Mouse (Mus musculus) layer of hippocampus, postnatal 36 days (tissue): ENCODE data around the gene Ext2. TPM values are rescaled to one million over a fixed set of nuclear protein-coding genes. Genes with fewer than 3 reads are reported as not detected.
A peak's percentile ranks its signal among the peaks of the same experiment; 100 is the strongest.

Source experiments
- DNase-seq, 2 experiments: peaks; one replicate each; pipeline ENCODE4 v3.0.0; 2022
- total RNA-seq, 2 experiments: library from RNA; stranded (reverse); gene quantifications; 2 replicates each; pipeline ENCODE4 v1.2.3; 2021

Ext2 gene
- total RNA-seq, 2 experiments from 2014 or later: 49.6 to 55.9 TPM

DNA sequence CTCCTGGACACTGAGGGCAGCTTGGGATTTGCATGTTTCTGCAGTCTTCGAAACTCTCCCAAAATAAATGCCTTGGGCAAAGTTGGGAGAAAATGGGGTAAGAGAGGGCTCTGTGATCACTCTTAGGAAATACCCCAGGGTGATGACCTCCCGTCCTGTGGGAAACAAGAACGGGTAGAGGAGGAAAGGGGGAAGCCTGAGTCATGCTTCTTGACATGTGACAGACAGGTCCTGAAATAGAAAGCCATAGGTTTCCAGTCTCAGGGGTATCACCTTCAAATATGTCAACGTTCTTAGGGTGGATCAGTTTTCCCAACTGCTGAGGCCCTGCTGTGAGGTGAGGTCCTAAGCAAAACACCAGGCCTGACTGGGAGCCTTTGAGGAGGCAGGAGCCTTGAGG lies 46.9 kb downstream of the Ext2 start:
- no peak for DNase-seq

DNA sequence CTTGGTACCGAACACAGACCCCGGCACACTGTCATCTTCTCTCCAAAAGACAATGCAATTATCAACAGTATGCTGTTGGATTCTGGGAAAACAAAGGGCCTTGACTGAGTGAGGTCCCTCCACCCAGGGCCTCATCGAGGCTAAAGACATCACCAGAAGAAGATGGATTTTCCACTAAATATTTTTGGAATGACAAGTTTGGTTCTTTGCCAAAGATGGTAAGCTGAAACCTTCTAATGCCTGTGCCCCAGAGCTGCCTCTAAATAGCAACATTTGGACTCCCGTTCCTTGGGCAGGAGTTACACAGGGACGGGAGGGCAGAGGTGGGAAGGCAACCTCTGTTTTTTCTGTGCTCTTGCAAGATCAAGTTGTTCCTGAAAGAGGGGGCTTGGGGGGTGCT lies 47.4 kb downstream of the Ext2 start:
- DNase-seq: no peak

DNA sequence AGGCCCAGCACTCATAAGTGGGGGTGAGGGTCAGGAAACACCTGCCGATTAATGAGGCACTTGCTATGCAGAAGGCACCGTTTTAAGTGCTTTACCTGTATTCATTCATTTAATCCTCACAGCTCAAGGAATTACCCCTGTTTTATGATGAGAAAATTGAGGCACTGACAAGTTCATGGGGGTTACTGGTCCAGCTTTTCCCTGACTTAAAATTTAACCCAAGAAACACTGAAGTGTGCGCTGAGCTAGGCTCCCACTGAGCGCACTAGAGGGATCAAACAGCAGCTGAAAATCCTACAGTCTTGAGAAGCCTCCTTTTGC lies 49.6 kb downstream of the Ext2 start:
- no peak for DNase-seq

DNA sequence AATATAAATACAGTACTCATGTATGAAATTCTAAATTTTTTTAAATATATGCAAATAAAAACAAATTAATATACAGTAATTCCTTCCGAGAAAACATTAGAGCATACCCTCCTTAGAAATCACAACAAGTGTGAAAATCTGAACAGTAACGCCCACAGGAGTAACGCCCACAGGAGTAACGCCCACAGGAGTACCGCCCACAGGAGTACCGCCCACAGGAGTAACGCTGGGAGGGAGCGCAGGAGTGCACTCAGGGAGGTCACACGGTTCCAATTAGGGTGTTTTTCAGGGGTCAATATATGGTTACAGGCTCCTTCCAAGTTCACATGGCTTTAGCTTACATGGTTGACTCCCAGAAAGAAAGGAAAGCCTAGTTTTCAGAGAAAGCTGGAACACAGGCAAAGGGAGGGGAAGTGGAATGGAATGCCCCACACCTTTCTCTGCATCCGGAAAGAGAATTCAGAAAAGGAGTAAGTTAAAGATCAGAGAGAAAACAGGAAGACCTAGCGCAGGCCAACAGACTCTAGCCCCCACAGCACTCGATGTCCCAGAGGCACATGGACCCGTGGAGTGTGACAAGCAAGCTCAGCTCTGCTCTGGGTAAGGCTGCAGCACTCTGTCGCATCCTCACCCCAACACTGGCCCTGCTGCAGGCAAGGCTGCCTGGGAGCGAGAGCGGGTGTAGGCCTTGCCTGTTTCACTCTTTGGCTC lies 50.2 kb downstream of the Ext2 start:
- no peak for DNase-seq

DNA sequence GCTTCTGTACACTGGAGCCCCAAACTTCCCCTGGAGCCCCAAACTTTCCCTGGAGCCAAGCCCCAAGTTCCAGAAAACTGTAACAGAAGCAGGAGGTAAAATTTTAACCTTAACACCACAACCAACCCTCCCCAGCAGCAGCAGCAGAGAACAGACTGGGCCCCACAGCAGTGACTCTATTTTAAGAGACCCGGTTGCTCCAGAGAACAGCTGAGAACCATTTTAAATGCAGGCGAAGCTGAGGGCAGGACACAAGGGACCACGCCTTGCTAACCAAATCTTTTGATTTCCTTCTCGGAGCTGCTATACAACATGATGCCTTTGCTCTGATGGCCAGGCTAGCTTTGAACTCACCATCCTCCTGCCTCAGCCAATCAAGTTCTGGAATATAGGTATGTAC lies 51.5 kb downstream of the Ext2 start:
- DNase-seq: no peak

DNA sequence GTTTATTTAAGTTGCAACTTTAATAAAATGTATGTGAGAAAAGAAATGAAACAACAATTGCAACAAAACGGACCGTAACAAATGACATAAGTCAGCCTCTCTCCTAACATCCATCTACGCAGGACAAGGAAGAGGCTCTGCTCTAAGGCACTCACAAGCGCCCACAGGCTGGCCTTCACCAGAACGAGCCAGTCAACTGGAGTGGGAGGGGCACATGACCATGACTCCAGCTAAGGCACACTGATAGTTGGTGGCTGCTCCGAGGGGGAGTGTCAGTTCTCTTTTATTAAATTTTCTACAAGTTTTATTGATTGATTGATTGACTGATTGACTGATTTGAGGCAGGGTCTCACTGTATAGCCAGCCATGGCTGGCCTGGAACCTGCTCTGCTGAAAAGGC lies 52.5 kb downstream of the Ext2 start:
- DNase-seq: no peak

DNA sequence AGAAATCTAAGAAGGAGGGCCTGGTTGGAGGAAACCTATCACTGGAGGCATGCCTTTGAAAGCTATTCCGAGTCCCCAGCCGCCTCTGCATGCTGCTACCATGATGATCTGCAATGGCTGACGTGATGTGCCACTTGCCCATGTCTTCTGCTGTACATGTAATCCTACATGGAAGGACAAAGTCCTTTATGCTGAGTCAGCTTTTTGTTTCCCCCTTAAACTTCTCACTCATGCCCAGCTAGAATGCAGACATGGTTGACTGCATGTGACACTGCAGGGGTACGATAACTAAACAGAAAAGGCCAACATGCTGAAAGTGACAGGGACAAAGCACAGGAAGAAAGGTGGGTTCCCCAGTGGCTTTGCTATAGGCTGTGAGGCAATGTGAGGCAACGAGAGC lies 56.6 kb downstream of the Ext2 start:
- no peak for DNase-seq

DNA sequence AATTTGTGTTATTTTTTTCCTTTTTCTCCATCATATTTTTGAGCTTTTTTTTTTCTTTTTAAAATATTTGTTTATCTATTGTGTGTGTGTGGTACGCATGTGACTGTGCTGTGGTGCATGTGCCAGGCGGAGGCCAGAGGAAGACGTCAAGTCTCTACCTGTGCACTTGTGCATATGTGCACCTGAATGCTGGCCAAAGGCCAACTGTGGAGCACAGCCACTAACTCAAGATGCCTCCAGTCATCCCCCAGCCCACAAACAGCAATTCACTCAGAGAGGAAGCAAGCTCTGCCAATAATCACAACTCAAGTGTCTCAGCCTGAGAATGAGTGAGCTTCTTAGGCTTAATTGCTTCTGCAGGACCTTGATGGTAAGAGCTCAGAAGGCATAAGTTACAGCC lies 58.2 kb downstream of the Ext2 start:
- no peak for DNase-seq

DNA sequence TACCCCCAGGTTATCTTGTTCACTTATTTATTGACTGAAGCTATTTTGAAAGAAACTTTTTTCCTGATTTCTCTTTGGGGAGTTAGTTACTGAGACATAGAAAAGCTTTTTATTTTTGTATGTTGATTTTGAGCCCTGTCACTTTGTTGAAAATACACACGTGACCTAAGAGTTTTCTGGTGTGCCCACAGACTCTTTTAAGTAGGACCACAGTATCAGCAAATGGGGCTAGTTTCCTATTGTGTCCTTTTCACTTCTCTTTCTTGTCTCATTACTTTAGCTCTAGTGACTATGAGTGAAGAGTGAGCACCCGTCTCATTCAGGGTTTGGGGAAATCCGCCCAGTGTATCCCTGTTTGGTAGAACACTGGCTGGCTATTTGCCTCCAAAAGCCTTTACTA lies 62.0 kb downstream of the Ext2 start:
- no peak for DNase-seq

DNA sequence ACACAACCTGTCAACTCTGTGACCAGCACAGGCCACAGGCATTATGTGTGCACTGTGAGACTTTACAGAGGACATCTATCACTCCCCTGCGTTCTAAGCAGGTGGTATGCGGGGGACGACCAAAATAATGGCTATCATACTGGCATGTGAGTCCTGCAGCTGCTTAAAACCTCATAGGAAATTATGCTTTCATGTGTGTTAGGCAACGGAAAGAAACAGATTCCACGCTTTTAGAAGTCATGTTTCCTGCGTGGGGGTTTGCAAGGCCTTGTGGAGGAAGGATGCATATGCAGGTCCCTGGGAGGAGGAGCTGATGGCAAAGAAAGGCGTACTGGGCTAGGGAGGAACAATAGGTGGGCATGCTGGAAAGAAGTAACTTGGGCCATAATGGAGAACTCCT lies 63.2 kb downstream of the Ext2 start:
- no peak for DNase-seq

DNA sequence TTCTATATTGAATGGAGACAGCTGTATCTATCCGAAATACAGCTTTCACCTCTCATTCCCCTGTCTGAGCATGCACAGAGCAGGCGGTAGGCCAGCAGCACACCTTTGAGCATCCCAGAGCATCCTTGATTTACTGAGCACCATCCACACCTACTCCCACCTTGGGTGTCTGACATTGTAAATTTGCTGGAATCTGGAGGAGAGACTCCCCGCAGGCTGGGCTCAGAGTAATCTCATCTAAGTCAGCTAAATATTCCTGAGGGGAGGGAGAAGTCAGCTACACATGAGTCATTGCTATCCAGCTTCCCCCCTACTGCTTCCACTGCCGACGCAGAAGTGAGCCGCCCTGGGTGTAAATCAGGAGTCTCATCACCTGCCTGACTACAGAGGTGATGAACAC lies 64.1 kb downstream of the Ext2 start:
- DNase-seq: no peak

DNA sequence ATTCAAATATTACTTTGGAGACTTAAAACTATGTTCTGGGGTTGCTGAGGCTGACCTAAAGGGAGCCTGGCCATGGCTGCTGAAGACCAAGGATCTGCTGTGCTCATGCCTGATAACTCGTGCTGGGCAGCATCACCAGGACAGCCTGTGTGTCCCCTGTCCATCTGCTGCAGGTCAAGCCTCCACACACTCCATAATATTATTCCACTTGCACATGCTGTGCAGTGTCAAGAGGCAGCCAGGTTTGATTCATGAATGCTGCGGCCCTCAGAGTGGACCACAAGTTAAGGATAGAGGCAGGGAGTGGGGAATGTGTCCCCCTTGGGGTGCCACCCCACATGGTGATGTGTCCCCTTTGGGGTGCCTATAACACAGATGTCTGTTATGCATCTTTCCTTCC lies 68.0 kb downstream of the Ext2 start:
- no peak for DNase-seq

DNA sequence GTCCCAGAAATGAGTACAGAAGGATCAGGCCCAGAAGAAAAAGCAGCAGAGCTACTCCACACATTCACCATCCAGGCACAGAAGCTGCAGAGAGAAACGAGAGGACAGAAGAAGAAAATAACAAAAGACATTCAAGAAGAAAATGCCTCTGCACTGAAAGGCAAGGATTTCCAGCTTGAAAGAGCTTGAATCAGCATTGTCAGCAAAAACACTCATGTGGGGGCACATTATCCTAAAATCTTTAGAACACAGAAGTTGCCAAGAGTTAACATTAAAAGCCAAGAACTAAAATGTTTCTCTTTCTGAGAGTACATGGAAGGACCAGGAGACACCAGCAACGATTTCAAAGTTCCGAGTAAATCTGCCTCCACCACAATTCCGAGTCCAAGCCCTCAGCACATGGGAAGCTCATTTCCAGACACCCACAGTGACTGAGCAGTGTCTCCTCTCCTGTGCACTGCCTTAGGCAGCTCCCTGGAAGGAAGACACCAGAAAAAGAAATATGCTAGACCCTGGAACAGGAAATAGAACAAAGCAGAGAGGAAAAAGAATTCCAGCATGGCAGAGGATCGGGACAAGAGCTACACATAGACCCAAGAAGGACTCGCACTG lies 69.1 kb downstream of the Ext2 start:
- DNase-seq: no peak

DNA sequence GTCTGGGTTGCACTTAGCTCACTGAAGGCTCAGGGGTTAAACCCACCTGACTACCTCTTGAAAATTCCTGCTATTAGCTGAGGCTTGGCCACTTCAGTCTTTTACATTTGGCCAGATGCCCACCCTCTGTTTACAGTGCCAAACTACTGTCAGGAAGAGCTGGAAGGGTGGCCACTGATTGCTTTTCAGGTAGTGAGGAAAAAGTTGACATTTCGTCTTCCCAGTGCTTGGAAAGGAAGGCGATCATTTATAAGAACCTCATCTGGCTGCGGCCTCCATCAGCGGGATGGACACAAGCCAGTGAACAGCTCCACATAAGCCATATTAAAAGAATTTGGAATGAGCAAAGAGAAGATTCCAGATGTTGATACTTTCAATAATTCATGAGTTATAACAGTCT lies 72.7 kb downstream of the Ext2 start:
- DNase-seq: no peak

DNA sequence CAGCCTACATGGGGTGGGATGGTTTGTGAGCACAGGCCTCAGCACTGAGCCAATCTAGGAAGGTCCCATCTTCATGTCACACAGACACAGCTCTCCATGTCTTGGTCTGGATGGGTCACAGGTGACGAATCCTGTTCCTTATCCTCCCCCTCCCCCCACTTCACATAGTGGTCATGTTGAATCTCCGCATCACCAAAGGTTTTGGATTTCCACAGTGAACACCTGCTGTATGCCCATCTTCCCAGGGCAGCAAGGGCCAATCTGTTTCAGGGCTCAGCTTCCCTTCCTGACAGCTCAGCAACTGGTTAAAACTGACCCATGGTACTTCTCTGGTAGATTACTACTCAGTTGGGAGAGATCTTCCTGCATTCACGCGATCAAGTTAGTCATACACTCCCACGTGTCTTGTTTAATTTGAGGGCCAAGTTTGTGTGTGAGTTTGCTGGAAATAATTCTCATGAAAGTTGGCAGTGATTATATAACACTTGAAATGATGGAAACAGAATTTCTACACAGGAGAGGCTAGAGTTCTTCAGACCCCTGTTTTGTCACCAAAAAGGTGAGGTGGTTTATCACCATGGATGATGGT lies 74.7 kb downstream of the Ext2 start:
- no peak for DNase-seq

DNA sequence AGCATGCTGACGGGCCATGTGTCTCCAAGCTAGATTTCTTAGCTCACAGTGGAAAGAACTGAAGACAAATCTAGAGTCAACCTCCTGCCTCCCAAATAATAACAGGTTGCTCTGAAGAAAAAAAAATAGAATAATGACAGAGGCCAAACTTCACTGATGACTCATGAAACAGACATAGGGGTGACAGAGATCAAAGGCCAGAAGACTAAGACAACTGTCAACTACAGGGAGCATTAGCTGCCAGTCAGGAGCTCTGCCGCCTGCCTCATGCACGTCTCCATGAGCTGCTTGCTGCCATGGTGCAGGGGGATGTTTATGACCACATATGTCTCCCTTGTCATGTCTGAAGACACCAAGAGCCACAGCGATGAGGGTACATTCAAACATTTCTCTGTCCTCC lies 75.7 kb downstream of the Ext2 start:
- no peak for DNase-seq

DNA sequence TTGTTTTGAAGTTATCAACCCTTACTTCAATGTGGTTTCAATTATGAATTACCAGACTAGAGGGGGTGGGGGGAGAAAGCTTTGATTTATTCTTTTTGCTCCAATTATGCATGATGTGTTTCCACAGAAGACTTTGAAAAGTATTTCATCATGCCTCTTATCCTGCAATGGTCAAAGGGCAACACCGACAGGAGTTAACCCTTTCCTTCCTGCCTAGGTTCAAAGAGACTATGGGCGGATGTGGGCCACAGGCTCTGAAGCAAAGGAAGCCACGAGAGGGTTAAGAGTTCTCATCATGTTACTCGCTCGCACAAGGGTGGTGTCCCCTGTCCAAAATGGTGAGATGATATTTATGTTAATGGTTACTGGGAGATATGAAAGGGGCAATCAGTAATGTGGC lies 76.2 kb downstream of the Ext2 start:
- DNase-seq: no peak

DNA sequence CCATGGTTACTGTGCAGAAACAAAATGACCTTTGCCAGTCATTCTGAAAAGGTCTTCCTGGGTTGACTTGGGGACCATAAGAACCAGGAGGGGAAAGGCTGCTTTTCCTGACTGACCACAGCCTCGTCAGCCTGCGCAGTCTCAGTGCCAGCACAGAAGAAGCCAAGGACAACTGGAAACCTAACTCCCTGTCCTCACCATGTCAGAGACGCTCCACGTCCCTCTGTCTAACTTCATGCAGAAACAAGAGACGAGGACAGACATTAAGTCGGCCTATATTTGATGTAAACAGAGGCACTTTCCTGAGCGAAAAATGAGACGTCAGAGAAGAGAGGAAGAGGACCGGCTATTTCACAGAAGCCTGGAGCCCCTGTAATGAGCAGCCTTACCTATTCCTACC lies 76.6 kb downstream of the Ext2 start:
- no peak for DNase-seq

DNA sequence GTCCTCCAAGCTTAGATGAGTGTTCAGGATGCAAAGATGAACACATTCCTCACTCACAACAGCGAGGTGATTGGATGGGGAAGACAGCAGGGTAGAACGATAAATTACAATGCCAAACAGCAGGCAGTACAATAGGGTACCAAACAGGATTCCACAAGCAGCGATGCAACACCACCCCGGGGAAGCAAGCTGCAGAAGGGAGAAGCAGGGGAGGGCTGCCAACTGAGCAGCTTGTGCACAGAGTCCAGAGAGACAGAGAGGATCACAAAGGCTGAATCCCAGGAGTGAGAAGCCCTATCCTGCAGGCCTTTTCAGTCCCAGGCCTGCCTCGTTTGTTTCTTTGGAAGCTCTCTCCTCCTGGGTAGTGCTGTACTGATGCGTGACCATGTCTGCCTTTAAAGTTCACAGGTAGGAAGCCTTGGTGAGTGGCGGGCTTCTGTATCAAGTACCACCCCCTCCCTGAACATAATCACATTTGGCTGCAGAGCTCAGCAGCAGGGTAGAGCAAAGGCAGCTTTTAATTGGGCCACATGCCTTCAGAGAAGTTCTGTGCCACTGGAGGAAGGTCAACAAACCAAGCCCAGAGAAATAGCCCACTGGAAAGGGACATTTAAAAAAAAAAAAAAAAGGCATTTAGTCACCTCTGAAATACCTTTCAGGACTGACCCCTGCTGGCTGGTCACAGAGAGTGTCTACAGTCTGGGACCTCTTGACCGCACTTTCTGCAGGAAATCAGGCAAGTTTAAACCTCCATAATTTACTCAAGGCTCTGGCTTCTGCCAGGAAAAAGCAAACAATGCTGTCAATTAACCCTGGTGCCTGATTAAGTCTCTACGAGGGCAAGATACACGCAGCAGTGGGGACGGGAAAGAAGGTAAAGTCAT lies 77.8 kb downstream of the Ext2 start:
- peak; percentile 69 to 70 for DNase-seq

DNA sequence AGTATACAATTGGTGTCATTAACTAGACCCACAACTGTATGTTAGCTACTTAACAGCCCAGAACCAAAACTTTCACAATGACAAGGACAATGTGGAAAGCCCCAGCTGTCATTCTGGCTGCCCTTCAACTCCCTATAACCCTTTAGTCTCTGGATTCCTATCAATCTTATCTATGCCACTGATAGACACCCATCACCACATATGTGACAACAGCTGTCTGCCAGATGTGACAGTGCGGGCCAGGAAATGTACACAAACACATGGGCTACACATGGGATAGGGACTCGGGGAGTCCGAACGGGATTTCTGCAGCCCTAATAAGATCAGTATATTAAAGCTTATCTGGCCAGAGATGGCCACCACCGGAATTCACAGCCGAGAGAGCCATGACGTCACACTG lies 80.7 kb downstream of the Ext2 start:
- DNase-seq: no peak

DNA sequence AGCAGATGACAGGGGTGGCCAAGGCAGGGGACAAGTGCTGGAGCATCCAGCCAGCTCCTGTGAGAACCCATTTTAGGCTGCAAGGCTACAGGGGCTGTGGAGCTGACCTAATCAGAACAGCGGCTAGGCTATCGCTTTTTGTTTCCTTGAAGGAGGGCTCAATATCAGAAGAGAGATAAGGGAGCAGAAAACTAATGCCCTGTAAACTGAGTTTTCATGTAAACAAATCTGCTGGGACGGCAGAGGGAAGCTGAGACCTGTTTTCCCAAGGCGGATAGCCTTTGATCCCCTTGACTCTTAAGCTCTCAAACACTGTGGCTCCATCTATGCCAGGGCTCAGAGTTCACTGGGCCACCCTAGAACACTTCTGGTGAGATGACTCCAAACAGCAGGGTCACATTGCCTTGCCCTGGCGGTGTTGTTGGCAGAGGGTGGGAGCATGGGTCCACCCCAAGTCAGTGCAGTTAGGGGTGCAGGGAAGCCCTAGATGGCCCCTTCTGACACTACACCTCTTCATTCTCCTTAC lies 83.3 kb downstream of the Ext2 start:
- DNase-seq: no peak

DNA sequence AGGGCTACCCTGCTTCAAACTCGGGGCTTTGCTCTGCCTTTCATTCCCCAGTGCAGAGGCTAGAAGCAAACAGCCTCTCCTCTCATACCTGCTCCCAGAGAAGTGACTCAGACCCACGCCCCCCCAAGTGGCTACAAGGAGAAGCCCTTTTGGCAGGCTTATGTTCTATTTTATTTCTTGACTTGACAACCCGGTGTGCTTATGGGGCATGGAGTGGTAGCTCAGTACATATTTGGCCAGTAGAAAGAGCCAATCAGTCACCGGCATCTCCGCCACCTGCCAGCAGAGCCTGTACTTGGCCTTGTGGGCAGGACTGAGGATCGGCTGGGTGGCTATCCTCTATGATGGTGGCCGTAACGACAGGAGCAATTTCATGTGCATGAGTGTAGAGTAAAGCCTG lies 85.2 kb downstream of the Ext2 start:
- DNase-seq: no peak

DNA sequence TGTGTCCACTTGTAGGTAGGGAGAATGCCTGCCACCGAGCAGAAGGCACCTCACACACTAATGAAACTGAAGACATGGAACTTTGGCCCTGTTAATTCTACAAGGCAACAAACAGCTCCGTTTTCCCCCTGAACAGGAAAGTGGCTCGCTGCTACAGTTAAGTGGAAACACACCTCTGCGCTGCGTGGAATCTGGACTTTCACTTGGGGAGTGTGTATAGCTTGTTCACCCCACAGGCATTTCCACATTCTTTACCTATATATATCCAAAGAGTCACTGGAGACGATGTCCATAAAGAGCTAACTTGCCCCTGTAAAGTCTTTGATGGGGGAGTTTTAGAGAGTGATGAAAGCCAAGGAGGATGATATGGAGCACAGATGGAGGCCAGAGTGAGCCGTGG lies 89.7 kb downstream of the Ext2 start:
- no peak for DNase-seq
